Mouse (Mus musculus): ENCODE measurements at regions not wholly inside any gene's neighbourhood (a gene's known extent, or its start where the extent isn't known, plus 50 kb on each side); places are given as distances from the start of the nearest gene placed in this dataset.
A peak's percentile ranks its signal among the peaks of the same experiment; 100 is the strongest.
"Not testable (repeated sequence)": the region's sequence is repeated elsewhere in the genome, so short reads cannot be mapped to it uniquely, and the experiment has no call there.

DNA sequence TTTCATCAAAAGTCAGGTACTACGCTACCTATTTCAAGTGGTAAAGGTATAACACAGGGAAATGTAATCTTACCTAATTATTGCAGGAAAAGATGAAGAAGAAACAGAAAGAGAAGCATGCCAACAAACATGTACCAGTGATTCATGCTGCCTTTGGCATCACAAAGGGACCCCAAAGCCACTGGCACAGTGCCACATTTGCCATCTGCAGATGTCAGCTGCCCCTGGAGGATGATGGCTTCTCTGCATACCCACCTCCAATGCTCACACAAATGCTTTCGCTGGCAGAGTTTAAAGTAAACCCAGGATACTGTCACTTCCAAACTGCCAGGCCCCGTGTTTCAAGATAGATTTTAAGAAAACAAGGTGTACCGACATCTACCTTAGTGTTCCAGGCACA, 168.6 kb upstream of the Fbxl7 start:
- H3K27ac ChIP-seq, result no peak overlapping the region
- no peak overlapping the region for H3K4me2 ChIP-seq (replicated peaks)
- H3K9ac ChIP-seq, result no peak overlapping the region
- no peaks in the 10 kb centered on the region for H3K36me3 ChIP-seq
- H3K4me3 ChIP-seq (replicated peaks), result no peak overlapping the region
- ATAC-seq, result no peak
- H3K4me1 ChIP-seq (replicated peaks), result no peaks in the 10 kb centered on the region
- WGBS, result 81% methylated on average over 4 of the region's 4 CpGs
- H3K9me3 ChIP-seq, result no peaks in the 10 kb centered on the region
- no peaks in the 10 kb centered on the region for H3K27me3 ChIP-seq (replicated peaks)

DNA sequence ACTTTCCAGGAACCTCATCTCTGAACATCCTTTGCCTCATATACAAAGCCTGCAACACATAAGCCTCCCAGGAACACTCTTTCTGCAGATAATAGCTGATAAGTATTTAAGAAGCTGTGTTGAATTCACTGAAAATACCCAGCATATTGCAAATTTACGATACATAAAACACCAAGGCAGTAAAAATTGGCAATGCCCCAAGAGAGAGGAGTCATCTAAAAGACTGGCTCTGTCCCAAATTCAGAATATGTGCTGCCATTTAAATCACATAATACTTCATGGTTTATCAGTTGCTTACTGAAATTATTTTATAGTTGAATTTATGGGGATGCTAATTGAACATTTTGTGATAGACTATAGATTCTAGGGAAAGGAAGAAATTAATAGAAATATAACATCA, 172.3 kb upstream of the Fbxl7 start:
- Histone ChIP-seq H3K4me1 (replicated peaks) (no peaks in the 10 kb centered on the region), H3K9ac (no peak overlapping the region), H3K4me3 (replicated peaks) (no peak overlapping the region), H3K36me3 (no peaks in the 10 kb centered on the region), H3K27me3 (replicated peaks) (no peaks in the 10 kb centered on the region), H3K4me2 (replicated peaks) (no peak overlapping the region), H3K27ac (no peak overlapping the region), H3K9me3 (no peaks in the 10 kb centered on the region)
- WGBS, result 48% methylated on average over 1 of the region's 1 CpGs
- ATAC-seq, result no peak

DNA sequence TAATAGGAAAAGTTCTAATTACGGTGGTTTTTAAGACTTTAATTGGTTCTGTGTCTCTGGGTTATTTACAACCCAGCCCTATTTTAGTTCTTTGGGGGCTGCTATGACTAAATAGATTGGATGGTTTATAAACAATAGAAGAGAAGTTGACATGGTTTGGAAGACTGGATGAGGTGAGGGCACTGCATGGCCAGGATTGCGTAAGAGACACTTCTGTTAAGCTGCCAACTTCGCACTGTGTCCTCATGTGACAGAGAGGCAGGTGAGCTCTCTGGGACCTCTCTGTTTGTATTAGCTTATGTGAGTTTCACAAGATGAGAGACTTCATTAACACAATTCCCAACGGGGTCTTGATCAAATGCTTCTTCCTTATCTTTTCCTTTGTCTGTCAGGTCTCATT, 182.5 kb upstream of the Fbxl7 start:
- no peak overlapping the region for H3K9ac ChIP-seq
- H3K27ac ChIP-seq, result no peak overlapping the region
- H3K9me3 ChIP-seq, result no peaks in the 10 kb centered on the region
- 76% methylated on average over 4 of the region's 4 CpGs for WGBS
- H3K36me3 ChIP-seq, result no peaks in the 10 kb centered on the region
- no peak overlapping the region for H3K4me2 ChIP-seq (replicated peaks)
- ATAC-seq, result no peak
- H3K4me1 ChIP-seq (replicated peaks), result no peaks in the 10 kb centered on the region
- H3K4me3 ChIP-seq (replicated peaks), result no peak overlapping the region
- no peaks in the 10 kb centered on the region for H3K27me3 ChIP-seq (replicated peaks)

DNA sequence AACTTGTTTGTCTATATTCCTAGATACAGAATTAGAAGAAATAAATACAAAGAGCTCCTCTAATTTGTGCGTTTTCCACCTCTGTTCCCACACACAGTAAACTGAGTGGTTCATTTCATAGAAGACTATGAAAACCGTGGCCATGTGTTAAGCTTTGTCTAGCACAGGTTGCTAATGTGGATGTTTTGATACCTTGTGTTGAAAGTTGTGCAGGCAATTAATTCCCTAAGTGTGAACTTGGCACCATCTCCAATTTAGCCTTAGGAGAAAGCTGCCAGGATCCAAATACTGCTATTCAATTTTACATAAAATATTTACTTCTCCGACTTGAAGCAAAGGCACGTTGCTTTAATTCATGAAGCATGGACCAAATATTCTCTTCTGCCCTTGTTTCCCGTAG, 187.4 kb upstream of the Fbxl7 start:
- 85% methylated on average over 5 of the region's 5 CpGs for WGBS
- ATAC-seq, result no peak
- Histone ChIP-seq H3K27ac (no peak overlapping the region), H3K36me3 (no peaks in the 10 kb centered on the region), H3K4me3 (replicated peaks) (no peak overlapping the region), H3K9me3 (no peaks in the 10 kb centered on the region), H3K4me1 (replicated peaks) (no peaks in the 10 kb centered on the region), H3K9ac (no peak overlapping the region), H3K4me2 (replicated peaks) (no peak overlapping the region), H3K27me3 (replicated peaks) (no peaks in the 10 kb centered on the region)

DNA sequence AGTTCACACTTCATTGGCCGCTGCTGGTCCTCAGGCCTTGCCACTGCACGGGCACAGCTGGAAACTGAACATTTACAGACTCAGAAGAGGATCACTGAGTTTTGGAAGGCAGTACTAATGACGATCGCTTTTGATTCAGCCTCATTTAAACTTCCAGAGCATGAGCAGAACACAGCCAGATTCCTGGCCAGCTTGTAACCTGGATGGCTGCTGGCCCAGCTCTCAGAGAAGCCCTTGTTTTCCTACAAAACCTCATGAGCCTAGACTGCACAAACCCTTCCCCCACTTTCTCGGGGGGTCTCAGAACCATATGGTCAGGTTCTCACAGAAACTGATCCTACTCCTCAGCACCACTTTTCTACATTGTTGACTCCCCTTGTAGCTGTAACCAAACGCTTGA, 188.2 kb upstream of the Fbxl7 start:
- no peaks in the 10 kb centered on the region for H3K9me3 ChIP-seq
- H3K27ac ChIP-seq, result no peak overlapping the region
- H3K36me3 ChIP-seq, result no peaks in the 10 kb centered on the region
- H3K4me3 ChIP-seq (replicated peaks), result no peak overlapping the region
- 78% methylated on average over 6 of the region's 6 CpGs for WGBS
- no peaks in the 10 kb centered on the region for H3K4me1 ChIP-seq (replicated peaks)
- no peak overlapping the region for H3K9ac ChIP-seq
- no peak for ATAC-seq
- H3K27me3 ChIP-seq (replicated peaks), result no peaks in the 10 kb centered on the region
- H3K4me2 ChIP-seq (replicated peaks), result no peak overlapping the region

DNA sequence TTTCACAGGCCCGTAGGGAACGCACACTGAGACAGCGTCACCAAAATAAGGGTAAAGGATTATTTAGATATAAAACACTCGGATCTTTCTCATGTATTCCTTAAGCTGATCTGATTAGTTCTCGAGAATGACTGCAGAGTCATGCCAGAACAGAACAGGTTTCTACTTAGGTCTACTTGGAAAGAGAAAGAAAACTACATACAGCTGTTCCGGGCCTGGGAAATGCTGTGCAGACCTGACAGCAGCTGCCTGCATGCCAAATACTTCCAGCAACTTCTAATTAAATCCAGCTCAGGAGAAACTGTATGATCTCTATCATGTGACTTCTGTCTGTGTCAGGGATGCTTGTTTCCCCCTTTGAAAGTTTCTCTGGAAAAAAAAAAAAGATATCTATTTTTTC, 193.8 kb upstream of the Fbxl7 start:
- 68% methylated on average over 6 of the region's 6 CpGs for WGBS
- no peak overlapping the region for H3K9ac ChIP-seq
- no peak overlapping the region for H3K27ac ChIP-seq
- H3K27me3 ChIP-seq (replicated peaks), result no peaks in the 10 kb centered on the region
- no peaks in the 10 kb centered on the region for H3K9me3 ChIP-seq
- ATAC-seq, result no peak
- H3K4me2 ChIP-seq (replicated peaks), result no peak overlapping the region
- no peaks in the 10 kb centered on the region for H3K4me1 ChIP-seq (replicated peaks)
- no peak overlapping the region for H3K4me3 ChIP-seq (replicated peaks)
- no peaks in the 10 kb centered on the region for H3K36me3 ChIP-seq

DNA sequence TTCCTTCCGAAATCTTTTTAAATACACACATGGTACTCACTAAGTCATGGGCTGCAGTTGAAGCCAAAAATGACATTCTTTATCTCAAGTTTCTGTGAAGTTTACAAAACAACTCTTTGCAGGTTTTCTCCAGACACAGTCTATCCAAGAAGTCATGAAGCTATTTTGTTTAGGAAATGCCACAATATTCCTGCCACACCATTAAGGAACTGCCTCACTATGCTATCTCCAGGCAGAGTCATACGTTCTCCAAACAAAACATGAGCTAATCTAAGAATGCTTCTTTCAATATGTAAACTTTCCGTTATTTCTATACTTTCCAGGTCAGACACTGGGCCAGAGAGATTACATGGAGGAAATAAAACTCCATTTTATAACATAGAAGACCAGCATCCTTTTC, 198.7 kb upstream of the Fbxl7 start:
- H3K9ac ChIP-seq, result no peak overlapping the region
- no peaks in the 10 kb centered on the region for H3K9me3 ChIP-seq
- ATAC-seq, result no peak
- H3K27ac ChIP-seq, result no peak overlapping the region
- H3K4me1 ChIP-seq (replicated peaks), result no peaks in the 10 kb centered on the region
- H3K36me3 ChIP-seq, result no peaks in the 10 kb centered on the region
- no peaks in the 10 kb centered on the region for H3K27me3 ChIP-seq (replicated peaks)
- WGBS, result 64% methylated on average over 3 of the region's 3 CpGs
- H3K4me2 ChIP-seq (replicated peaks), result no peak overlapping the region
- H3K4me3 ChIP-seq (replicated peaks), result no peak overlapping the region

DNA sequence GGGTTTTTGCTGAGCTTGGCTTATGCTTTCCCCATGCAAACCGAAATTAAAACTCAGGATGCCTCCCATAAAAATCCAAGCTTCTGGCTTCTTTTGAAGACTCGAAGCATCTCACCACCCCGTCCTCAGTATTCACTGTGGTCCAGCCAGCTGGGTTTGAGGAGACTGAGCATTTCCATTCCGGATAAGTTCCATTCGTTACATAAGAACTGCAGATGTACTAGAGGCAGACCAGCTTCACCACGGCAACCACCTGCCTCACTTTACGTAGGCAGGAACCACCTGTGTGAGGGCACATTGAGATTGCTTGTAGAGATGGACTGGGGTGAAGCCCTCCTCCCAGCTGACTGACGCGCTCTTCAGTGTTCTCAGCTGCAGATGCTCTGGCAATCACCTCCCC, 199.9 kb upstream of the Fbxl7 start:
- H3K4me3 ChIP-seq (replicated peaks), result no peak overlapping the region
- H3K27me3 ChIP-seq (replicated peaks), result no peaks in the 10 kb centered on the region
- no peak for ATAC-seq
- H3K27ac ChIP-seq, result no peak overlapping the region
- H3K36me3 ChIP-seq, result no peaks in the 10 kb centered on the region
- 92% methylated on average over 9 of the region's 9 CpGs for WGBS
- H3K9me3 ChIP-seq, result no peaks in the 10 kb centered on the region
- no peak overlapping the region for H3K9ac ChIP-seq
- no peaks in the 10 kb centered on the region for H3K4me1 ChIP-seq (replicated peaks)
- no peak overlapping the region for H3K4me2 ChIP-seq (replicated peaks)

DNA sequence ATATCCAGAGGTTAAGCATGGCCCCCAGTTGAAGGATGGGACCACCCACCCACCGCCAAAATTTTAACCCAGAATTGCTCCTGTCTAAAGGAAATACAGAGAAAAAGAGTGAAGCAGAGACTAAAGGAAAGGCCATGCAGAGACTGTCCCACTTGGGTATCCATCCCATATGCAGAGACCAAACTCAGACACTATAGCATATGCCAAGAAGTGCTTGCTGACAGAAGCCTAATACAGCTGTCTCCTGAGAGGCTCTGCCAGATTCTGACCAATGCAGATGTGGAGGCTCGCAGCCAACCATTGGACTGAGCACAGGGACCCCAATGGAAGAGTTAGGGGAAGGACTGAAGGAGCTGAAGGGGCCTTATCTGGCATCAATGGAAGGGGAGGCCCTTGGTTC, 206.2 kb upstream of the Fbxl7 start:
- not testable (repeated sequence) for ATAC-seq; H3K36me3 ChIP-seq; H3K4me1 ChIP-seq (replicated peaks); H3K9ac ChIP-seq; H3K9me3 ChIP-seq; H3K4me3 ChIP-seq (replicated peaks); H3K4me2 ChIP-seq (replicated peaks); H3K27ac ChIP-seq; H3K27me3 ChIP-seq (replicated peaks)
- WGBS, result 77% methylated on average over 2 of the region's 2 CpGs

DNA sequence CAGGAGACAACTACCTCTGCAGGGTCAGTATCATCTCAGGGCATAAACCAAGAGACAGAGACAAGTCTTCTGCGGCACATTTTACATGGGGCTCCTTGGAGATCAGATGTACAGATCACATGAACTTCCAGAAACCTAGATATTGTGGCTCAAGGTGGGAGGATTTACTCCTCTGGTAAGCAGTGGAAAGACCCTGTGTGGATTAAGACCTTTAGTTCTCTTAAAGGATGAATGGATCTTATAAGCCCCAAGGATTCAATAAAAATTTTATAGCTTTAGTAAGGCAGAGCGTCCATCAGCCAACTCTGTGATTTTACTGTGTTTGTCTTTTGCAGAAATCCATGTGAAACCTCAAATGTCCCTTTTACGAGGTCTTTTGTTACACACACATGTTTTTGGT, 213.8 kb upstream of the Fbxl7 start:
- no peaks in the 10 kb centered on the region for H3K4me1 ChIP-seq (replicated peaks)
- H3K4me3 ChIP-seq (replicated peaks), result no peak overlapping the region
- no peak overlapping the region for H3K27ac ChIP-seq
- whole genome bisulfite sequencing, result 78% methylated on average over 3 of the region's 3 CpGs
- no peak overlapping the region for H3K4me2 ChIP-seq (replicated peaks)
- no peak for ATAC-seq
- H3K9me3 ChIP-seq, result no peaks in the 10 kb centered on the region
- no peaks in the 10 kb centered on the region for H3K36me3 ChIP-seq
- no peaks in the 10 kb centered on the region for H3K27me3 ChIP-seq (replicated peaks)
- no peak overlapping the region for H3K9ac ChIP-seq

DNA sequence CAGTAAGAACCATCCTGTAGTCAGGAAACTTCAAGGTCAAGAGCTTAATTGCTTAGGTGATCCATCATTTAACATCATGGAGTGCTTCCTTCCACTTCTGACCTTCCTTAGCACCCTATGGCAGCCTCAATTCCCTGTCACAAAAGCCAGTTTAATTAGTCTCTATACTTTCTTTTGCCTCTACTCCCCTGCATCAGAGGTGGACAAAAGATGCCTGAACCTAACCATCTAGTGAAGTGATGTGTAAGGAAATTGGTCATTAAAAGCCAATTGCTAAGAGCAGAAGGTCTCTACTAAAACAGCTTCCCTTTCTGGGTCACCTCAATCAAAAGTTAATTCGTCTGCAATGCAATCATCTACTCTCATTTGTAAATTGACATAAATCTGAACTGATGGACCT, 234.3 kb upstream of the Fbxl7 start:
- no peaks in the 10 kb centered on the region for H3K27me3 ChIP-seq (replicated peaks)
- H3K9me3 ChIP-seq, result no peaks in the 10 kb centered on the region
- no peaks in the 10 kb centered on the region for H3K36me3 ChIP-seq
- H3K4me1 ChIP-seq (replicated peaks), result no peaks in the 10 kb centered on the region
- ATAC-seq, result no peak
- WGBS, result 36% methylated on average over 1 of the region's 1 CpGs
- H3K4me3 ChIP-seq (replicated peaks), result no peak overlapping the region
- H3K4me2 ChIP-seq (replicated peaks), result no peak overlapping the region
- no peak overlapping the region for H3K9ac ChIP-seq
- H3K27ac ChIP-seq, result no peak overlapping the region

DNA sequence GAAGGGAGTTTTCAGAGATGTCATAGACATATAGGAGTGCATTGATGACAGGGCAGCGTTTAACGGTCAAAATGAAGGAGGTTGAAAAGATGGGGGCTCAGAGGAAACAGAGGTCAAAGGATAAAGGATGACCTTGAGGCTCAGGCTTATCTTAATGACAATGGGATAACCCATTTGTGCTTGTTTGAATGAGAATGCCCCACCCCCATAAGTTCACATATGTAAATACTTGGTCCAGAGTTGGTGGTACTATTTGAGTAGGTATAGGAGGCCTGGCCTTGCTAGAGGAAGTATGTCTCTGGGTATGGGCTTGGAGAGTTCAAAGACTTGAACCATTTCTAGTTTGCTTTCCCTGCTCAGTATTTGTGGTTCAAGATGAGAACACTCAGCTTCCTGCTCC, 237.4 kb upstream of the Fbxl7 start:
- ATAC-seq, result no peak
- Histone ChIP-seq H3K9ac (no peak overlapping the region), H3K27ac (no peak overlapping the region), H3K36me3 (no peaks in the 10 kb centered on the region), H3K4me1 (replicated peaks) (no peaks in the 10 kb centered on the region), H3K4me2 (replicated peaks) (no peak overlapping the region), H3K4me3 (replicated peaks) (no peak overlapping the region), H3K27me3 (replicated peaks) (no peaks in the 10 kb centered on the region), H3K9me3 (no peaks in the 10 kb centered on the region)
- 81% methylated on average over 2 of the region's 2 CpGs for WGBS

DNA sequence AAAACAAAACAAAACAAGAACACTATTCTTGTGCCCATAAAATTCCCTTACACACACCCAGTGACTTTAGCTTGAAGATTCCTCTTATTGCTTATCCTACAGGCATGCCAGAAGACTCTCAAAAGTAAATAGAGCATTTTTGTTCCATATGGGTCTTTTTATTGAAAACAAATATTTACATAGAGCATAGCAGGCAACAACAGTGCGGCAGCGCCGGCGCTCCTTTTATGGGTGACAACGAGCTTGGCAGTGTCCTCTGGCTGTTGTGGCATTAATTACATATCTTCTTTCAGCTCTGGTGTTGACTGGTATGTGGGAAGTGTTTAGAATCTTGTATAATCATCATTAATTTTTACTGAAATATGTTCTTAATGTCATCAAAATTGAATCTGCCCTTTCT, 242.2 kb upstream of the Fbxl7 start:
- Histone ChIP-seq H3K4me1 (replicated peaks) (no peaks in the 10 kb centered on the region), H3K36me3 (no peaks in the 10 kb centered on the region), H3K9me3 (no peaks in the 10 kb centered on the region), H3K4me2 (replicated peaks) (no peak overlapping the region), H3K27me3 (replicated peaks) (no peaks in the 10 kb centered on the region), H3K9ac (no peak overlapping the region), H3K4me3 (replicated peaks) (no peak overlapping the region), H3K27ac (no peak overlapping the region)
- 56% methylated on average over 5 of the region's 5 CpGs for WGBS
- ATAC-seq, result peak; percentile 61; the same call in 1 of the 2 replicates

DNA sequence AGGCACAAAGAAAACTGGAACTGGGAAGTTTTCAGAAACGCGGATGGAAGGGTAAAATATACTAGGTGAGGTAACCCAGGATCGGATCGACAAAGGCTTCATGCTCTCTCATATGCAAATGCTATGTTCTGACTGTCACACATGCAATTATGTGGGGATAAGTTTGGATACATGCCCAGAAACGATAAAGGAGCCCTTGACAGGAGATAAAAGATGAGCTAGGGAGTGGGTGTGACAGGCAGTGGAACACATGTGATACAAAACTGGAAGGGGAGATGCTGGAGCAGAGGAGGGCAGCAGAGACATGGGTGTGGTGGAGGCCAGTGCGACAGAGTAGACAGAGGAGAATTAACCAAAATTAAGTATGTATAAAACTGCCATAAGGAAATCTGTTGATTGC, 250.5 kb upstream of the Fbxl7 start:
- H3K36me3 ChIP-seq, result no peaks in the 10 kb centered on the region
- H3K9me3 ChIP-seq, result no peaks in the 10 kb centered on the region
- no peak overlapping the region for H3K4me3 ChIP-seq (replicated peaks)
- ATAC-seq, result no peak
- H3K27me3 ChIP-seq (replicated peaks), result no peaks in the 10 kb centered on the region
- H3K4me1 ChIP-seq (replicated peaks), result no peaks in the 10 kb centered on the region
- H3K4me2 ChIP-seq (replicated peaks), result no peak overlapping the region
- WGBS, result 84% methylated on average over 6 of the region's 6 CpGs
- H3K9ac ChIP-seq, result no peak overlapping the region
- H3K27ac ChIP-seq, result no peak overlapping the region

Measured in intestine, embryonic 15.5 days (tissue).